Mouse (Mus musculus) myocyte (in vitro differentiated cells): ENCODE results near the gene Ttc32.

ENCODE experiments used
- E2F4 ChIP-seq: IDR thresholded peaks from one replicate; pipeline ENCODE4 v1.6.1; 2011; ENCODE audit warnings: mild to moderate bottlenecking, control low read depth, moderate library complexity; ENCODE audit not compliant: insufficient read depth
- MAX ChIP-seq: IDR thresholded peaks from one replicate; pipeline ENCODE4 v1.6.1; 2011; ENCODE audit warnings: low read depth, mild to moderate bottlenecking, control low read depth
- MYOD1 ChIP-seq, 3 experiments: IDR thresholded peaks; one replicate each; pipeline ENCODE4 v1.6.1; 2011; ENCODE audit warnings: control low read depth in 2 of 3, low read depth in 2 of 3, mild to moderate bottlenecking in 2 of 3, moderate library complexity in 1 of 3; ENCODE audit not compliant: insufficient read length in 2 of 3, control insufficient read depth in 1 of 3
- POLR2A ChIP-seq: IDR thresholded peaks from one replicate; pipeline ENCODE4 v1.6.1; 2011; ENCODE audit warnings: low read depth, mild to moderate bottlenecking, control low read depth, moderate library complexity; ENCODE audit not compliant: insufficient read length
- POLR2AphosphoS2 ChIP-seq: IDR thresholded peaks from one replicate; pipeline ENCODE4 v1.6.1; 2011; ENCODE audit warnings: low read depth, control low read depth; ENCODE audit not compliant: insufficient read length
- REST ChIP-seq: IDR thresholded peaks from one replicate; pipeline ENCODE4 v1.6.1; 2011; ENCODE audit warnings: mild to moderate bottlenecking, control low read depth, moderate library complexity; ENCODE audit not compliant: insufficient read depth, insufficient read length
- SRF ChIP-seq: IDR thresholded peaks from one replicate; pipeline ENCODE4 v1.6.1; 2011; ENCODE audit warnings: low read depth; ENCODE audit not compliant: control insufficient read depth, insufficient read length
- TCF3 ChIP-seq: IDR thresholded peaks from one replicate; pipeline ENCODE4 v1.6.1; 2011; ENCODE audit warnings: low read depth, control low read depth; ENCODE audit not compliant: insufficient read length
- USF1 ChIP-seq: IDR thresholded peaks from one replicate; pipeline ENCODE4 v1.6.1; 2011; ENCODE audit warnings: low read depth, mild to moderate bottlenecking, control low read depth, moderate library complexity

GRCm38 (mm10) chr12:9042316-9042715 lies 12.5 kb downstream of the Ttc32 start:
- TF ChIP-seq MAX (no peak), E2F4 (no peak), POLR2A (no peak), USF1 (no peak), MYOD1 (IDR thresholded peaks at IDR 0.05; ENCODE audit: control insufficient read depth in 1 of 3, insufficient read length in 2 of 3, low read depth in 2 of 3) (no peak), POLR2AphosphoS2 (no peak), TCF3 (no peak), SRF (no peak), REST (no peak)
